19 mouse cellular contexts compared by ENCODE assay signal in genomic region chr16:88258407-88258806, GRCm38 (mm10). TPM values are rescaled to one million over a fixed set of nuclear protein-coding genes. Genes with fewer than 3 reads are reported as not detected.
DNase-seq lines count a peak whose midpoint lies in the region; ATAC-seq and TF ChIP-seq lines count a peak whose summit lies in the region.
"Had no signal": no experiment of that assay in that cellular context is flagged by ENCODE, and none has a peak within 500 bp of the region (broad histone marks: within the 10 kb centered on the region; RNA-seq: fewer than 3 reads in every experiment).

No protein-coding gene starts in this region.

- H3K9ac ChIP-seq in forebrain, embryonic 14.5 days (ENCODE audit: low read length), result no peak overlapping the region
- H3K9ac ChIP-seq in forebrain, embryonic 16.5 days (replicated peaks; ENCODE audit: low read depth, low read length), result no peak overlapping the region
- no peak overlapping the region for H3K9ac ChIP-seq in midbrain, embryonic 13.5 days (replicated peaks)
- H3K9ac ChIP-seq: embryonic facial prominence, embryonic 12.5 days had no signal

- ATAC-seq in forebrain, embryonic 14.5 days, result peak; percentile 53; the same call in 1 of the 2 replicates
- ATAC-seq in frontal cortex, adult (ENCODE audit: low TSS enrichment), result 0 out of 2 replicates have a peak, but pooled peaks have one; percentile 20
- peak; percentile 70; the same call in 1 of the 2 replicates for ATAC-seq in forebrain, embryonic 16.5 days
- ATAC-seq in midbrain, embryonic 13.5 days, result no peak

- no peak overlapping the region for H3K27ac ChIP-seq in forebrain, embryonic 14.5 days (ENCODE audit: low read depth, low read length)
- H3K27ac ChIP-seq in forebrain, embryonic 10.5 days, result no peak overlapping the region
- H3K27ac ChIP-seq in forebrain, embryonic 16.5 days (ENCODE audit: low read length), result no peak overlapping the region
- H3K27ac ChIP-seq in midbrain, embryonic 13.5 days, result no peak overlapping the region
- H3K27ac ChIP-seq: embryonic facial prominence, embryonic 10.5 days; embryonic facial prominence, embryonic 12.5 days had no signal

- WGBS in forebrain, embryonic 14.5 days, result 52% methylated on average over 4 of the region's 4 CpGs
- 91% methylated on average over 4 of the region's 4 CpGs for WGBS in forebrain, embryonic 10.5 days
- WGBS in forebrain, embryonic 16.5 days, result 31% methylated on average over 4 of the region's 4 CpGs
- 59% methylated on average over 4 of the region's 4 CpGs for WGBS in midbrain, embryonic 13.5 days

- no peaks in the 10 kb centered on the region for H3K27me3 ChIP-seq in forebrain, embryonic 14.5 days (replicated peaks; ENCODE audit: control insufficient read depth, insufficient read depth, low read length)
- no peaks in the 10 kb centered on the region for H3K27me3 ChIP-seq in forebrain, embryonic 10.5 days (ENCODE audit: poor library complexity, severe bottlenecking)
- no peaks in the 10 kb centered on the region for H3K27me3 ChIP-seq in forebrain, embryonic 16.5 days (replicated peaks; ENCODE audit: control insufficient read depth, insufficient read depth, low read length)
- no peaks in the 10 kb centered on the region for H3K27me3 ChIP-seq in midbrain, embryonic 13.5 days
- H3K27me3 ChIP-seq: embryonic facial prominence, embryonic 12.5 days had no signal

- no peaks in the 10 kb centered on the region for H3K9me3 ChIP-seq in forebrain, embryonic 14.5 days (replicated peaks; ENCODE audit: control insufficient read depth, low read length)
- no peaks in the 10 kb centered on the region for H3K9me3 ChIP-seq in forebrain, embryonic 10.5 days
- H3K9me3 ChIP-seq in forebrain, embryonic 16.5 days (ENCODE audit: control insufficient read depth, low read length), result no peaks in the 10 kb centered on the region
- H3K9me3 ChIP-seq in midbrain, embryonic 13.5 days, result no peaks in the 10 kb centered on the region
- H3K9me3 ChIP-seq: embryonic facial prominence, embryonic 10.5 days; embryonic facial prominence, embryonic 12.5 days had no signal

- TF ChIP-seq POLR2A in brain, embryonic 14.5 days (IDR thresholded peaks at IDR 0.05; ENCODE audit: borderline replicate concordance, extremely low read depth, insufficient read depth, insufficient read length, poor library complexity, severe bottlenecking), result no peak

- peak; percentile 31 for DNase-seq in forebrain, embryonic 14.5 days (ENCODE audit: low spot score)
- DNase-seq in forebrain, embryonic 10.5 days (ENCODE audit: extremely low spot score, low spot score), result no peak
- DNase-seq in frontal cortex, postnatal 14 days (ENCODE audit: low spot score in 2 of 2), result no peak
- DNase-seq in brain, embryonic 14.5 days (ENCODE audit: low read depth), result peak; percentile 49
- no peak for DNase-seq in kidney, adult 9 months
- DNase-seq: adrenal gland, adult 2 months; adrenal gland, postnatal 10 days; adrenal gland, postnatal 25 days; cerebellum, adult 11-12 months; cerebellum, adult 2 months; cerebellum, adult 9-10 months; cerebellum, postnatal 10 days; cerebellum, postnatal 25 days had no signal

- no peak for TF ChIP-seq CTCF in brain, embryonic 14.5 days (IDR thresholded peaks at IDR 0.05; ENCODE audit: borderline replicate concordance, extremely low read depth, insufficient read depth, insufficient read length)

- H3K4me2 ChIP-seq in forebrain, embryonic 14.5 days (ENCODE audit: low read length), result no peak overlapping the region
- H3K4me2 ChIP-seq in forebrain, embryonic 16.5 days (ENCODE audit: low read length), result no peak overlapping the region
- no peak overlapping the region for H3K4me2 ChIP-seq in midbrain, embryonic 13.5 days (replicated peaks)
- H3K4me2 ChIP-seq: embryonic facial prominence, embryonic 12.5 days had no signal

- H3K4me1 ChIP-seq in forebrain, embryonic 14.5 days (ENCODE audit: control insufficient read depth, insufficient read depth, low read length), result peaks cover 11% of the 10 kb centered on the region
- 0 out of 2 replicates have a peak, but pooled peaks cover 6% of the 10 kb centered on the region for H3K4me1 ChIP-seq in forebrain, embryonic 10.5 days
- H3K4me1 ChIP-seq in forebrain, embryonic 16.5 days (replicated peaks; ENCODE audit: control insufficient read depth, insufficient read depth, low read length), result peaks cover 4% of the 10 kb centered on the region
- peaks cover 3% of the 10 kb centered on the region; the same call in 1 of the 2 replicates for H3K4me1 ChIP-seq in midbrain, embryonic 13.5 days (replicated peaks)
- H3K4me1 ChIP-seq: embryonic facial prominence, embryonic 10.5 days; embryonic facial prominence, embryonic 12.5 days had no signal

- no peak overlapping the region for H3K4me3 ChIP-seq in forebrain, embryonic 14.5 days (ENCODE audit: low read depth, low read length)
- no peak overlapping the region for H3K4me3 ChIP-seq in forebrain, embryonic 10.5 days
- no peak overlapping the region for H3K4me3 ChIP-seq in forebrain, embryonic 16.5 days (replicated peaks; ENCODE audit: low read length)
- no peak overlapping the region for H3K4me3 ChIP-seq in midbrain, embryonic 13.5 days (replicated peaks)
- H3K4me3 ChIP-seq: embryonic facial prominence, embryonic 10.5 days; embryonic facial prominence, embryonic 12.5 days had no signal

- no peaks in the 10 kb centered on the region for H3K36me3 ChIP-seq in forebrain, embryonic 14.5 days (ENCODE audit: control insufficient read depth, insufficient read depth, low read length)
- no peaks in the 10 kb centered on the region for H3K36me3 ChIP-seq in forebrain, embryonic 10.5 days (replicated peaks)
- no peaks in the 10 kb centered on the region for H3K36me3 ChIP-seq in forebrain, embryonic 16.5 days (ENCODE audit: control insufficient read depth, insufficient read depth)
- no peaks in the 10 kb centered on the region for H3K36me3 ChIP-seq in midbrain, embryonic 13.5 days
- H3K36me3 ChIP-seq: embryonic facial prominence, embryonic 10.5 days; embryonic facial prominence, embryonic 12.5 days had no signal

RNA-seq across cellular contexts. Expression of gene Grik1, which starts 31.7 kb away (rescaled TPM):
- polyA plus RNA-seq in forebrain, embryonic 14.5 days (2014; fragmentation: Nextera tagmentation; extraction: Ambion mirVana), result 7.3 and 11.3 TPM in 2 replicates
- polyA plus RNA-seq in forebrain, embryonic 10.5 days (2016; fragmentation: Nextera tagmentation; extraction: Ambion mirVana), result 0.80 and 1.0 TPM in 2 replicates
- polyA plus RNA-seq in brain, embryonic 14.5 days (2012; rRNA removed), result 15.0 and 21.0 TPM in 2 replicates
- 14.6 and 21.6 TPM in 2 replicates for polyA plus RNA-seq in forebrain, embryonic 16.5 days (2015; fragmentation: Nextera tagmentation; extraction: Ambion mirVana)
- 14.0 and 16.1 TPM in 2 replicates for polyA plus RNA-seq in midbrain, embryonic 13.5 days (2015; fragmentation: Nextera tagmentation; extraction: Ambion mirVana)
- polyA plus RNA-seq: C2C12 had no signal

Comparison
In these comparisons a context has a peak if more than half of its experiments do, and no peak if none do; other contexts are left out.
1. DNase-seq: peak in forebrain, embryonic 14.5 days (single experiment) and brain, embryonic 14.5 days (single experiment); none in forebrain, embryonic 10.5 days (single experiment), frontal cortex, postnatal 14 days (0 of 2) and kidney, adult 9 months (single experiment).